Mouse (Mus musculus): ENCODE measurements around the gene Nedd4. TPM values are rescaled to one million over a fixed set of nuclear protein-coding genes. Genes with fewer than 3 reads are reported as not detected.
"Not testable (repeated sequence)": the region's sequence is repeated elsewhere in the genome, so short reads cannot be mapped to it uniquely, and the experiment has no call there.

Gene Nedd4
- total RNA-seq (2015) (36.7 and 38.0 TPM in 2 replicates), total RNA-seq (2017) (47.0 and 68.7 TPM in 2 replicates)

- ATAC-seq (ENCODE audit: poor library complexity, severe bottlenecking), result peak; percentile 57
Measured at GRCm38 (mm10) chr9:72661895-72662661, at the start of gene Nedd4. Gene Nedd4, plus strand, starts transcription at chr9:72662346.

GRCm38 (mm10) chr9:72613884-72614283 is 48.3 kb upstream of the Nedd4 start:
- no peak for ATAC-seq (ENCODE audit: poor library complexity, severe bottlenecking)

DNA sequence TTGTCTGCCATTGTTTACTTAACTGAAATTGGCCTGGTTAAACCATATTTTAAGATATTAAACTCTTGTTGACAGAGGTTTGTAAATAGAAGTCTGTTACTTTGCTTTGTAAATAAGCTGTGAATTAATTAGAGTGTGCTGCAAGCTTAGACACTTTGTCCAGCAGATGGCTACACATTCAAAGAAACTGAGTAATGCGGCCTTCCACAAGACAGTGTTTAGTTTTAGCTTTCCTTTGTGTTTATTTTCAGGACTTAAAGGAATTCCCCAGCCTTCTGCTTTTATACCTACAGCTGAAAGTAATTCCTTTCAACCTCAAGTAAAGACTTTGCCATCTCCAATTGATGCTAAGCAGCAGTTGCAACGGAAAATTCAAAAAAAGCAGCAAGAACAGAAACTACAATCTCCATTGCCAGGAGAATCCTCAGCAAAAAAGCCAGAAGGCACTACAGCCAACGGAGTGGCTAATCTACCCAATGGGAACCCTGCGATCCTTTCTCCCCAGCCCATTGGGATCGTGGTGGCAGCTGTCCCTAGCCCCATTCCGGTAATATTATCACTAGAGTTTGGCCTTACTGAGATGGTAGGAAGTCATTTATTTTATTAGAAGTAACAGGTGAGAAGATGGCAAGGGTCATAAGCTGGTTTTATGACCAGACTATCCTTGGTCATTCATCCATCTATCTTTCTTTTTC is 47.2 kb upstream of the Nedd4 start:
- ATAC-seq (ENCODE audit: poor library complexity, severe bottlenecking), result no peak

- ATAC-seq (ENCODE audit: poor library complexity, severe bottlenecking), result no peak
Measured at GRCm38 (mm10) chr9:72618037-72618436, 44.1 kb upstream of the Nedd4 start.

GRCm38 (mm10) chr9:72623605-72624004 is 38.5 kb upstream of the Nedd4 start:
- peak; percentile 75 for ATAC-seq (ENCODE audit: poor library complexity, severe bottlenecking)

GRCm38 (mm10) chr9:72627598-72627997 is 34.5 kb upstream of the Nedd4 start:
- no peak for ATAC-seq (ENCODE audit: poor library complexity, severe bottlenecking)

DNA sequence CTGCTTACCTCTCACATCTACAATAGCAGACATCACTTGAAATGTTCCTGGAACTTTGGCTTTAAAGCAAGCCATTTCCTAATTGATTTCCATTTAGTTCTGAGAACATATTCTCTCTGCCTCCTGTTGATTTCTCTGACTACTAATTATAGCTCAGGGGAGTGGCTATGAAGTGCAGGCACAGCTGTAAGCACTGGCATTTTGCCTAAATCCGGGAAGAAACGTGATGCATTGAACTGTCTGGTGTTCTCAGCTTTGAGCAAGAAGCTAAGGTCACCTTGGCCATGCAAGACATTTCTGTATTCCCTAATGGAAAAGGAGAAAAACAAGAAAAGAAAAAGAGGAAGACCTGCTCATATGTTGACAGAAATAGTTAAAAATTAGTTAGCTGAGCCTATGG is 33.6 kb upstream of the Nedd4 start:
- no peak for ATAC-seq (ENCODE audit: poor library complexity, severe bottlenecking)

- no peak for ATAC-seq (ENCODE audit: poor library complexity, severe bottlenecking)
Measured at GRCm38 (mm10) chr9:72632198-72632597, 29.9 kb upstream of the Nedd4 start.

DNA sequence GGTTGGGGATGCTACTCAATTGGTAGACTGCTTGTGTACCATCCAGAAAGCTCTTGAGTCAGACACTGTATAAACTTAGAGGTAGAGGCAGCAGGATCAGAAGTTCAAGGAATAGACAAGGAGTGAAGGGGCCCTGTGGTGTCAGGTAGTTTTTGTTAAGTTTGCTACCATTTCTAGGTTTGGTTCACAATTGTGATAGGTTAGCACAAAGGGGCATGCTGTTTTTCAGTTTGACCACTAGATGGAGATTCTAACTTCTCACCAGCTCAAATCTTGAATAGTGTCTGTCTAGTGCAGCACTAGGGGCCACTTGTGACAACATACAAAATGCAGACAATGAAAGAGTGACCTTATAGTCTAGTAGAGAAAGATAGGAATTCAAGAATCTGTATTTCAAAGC is 27.0 kb upstream of the Nedd4 start:
- ATAC-seq (ENCODE audit: poor library complexity, severe bottlenecking), result peak; percentile 56

GRCm38 (mm10) chr9:72636547-72636946 is 25.6 kb upstream of the Nedd4 start:
- no peak for ATAC-seq (ENCODE audit: poor library complexity, severe bottlenecking)

DNA sequence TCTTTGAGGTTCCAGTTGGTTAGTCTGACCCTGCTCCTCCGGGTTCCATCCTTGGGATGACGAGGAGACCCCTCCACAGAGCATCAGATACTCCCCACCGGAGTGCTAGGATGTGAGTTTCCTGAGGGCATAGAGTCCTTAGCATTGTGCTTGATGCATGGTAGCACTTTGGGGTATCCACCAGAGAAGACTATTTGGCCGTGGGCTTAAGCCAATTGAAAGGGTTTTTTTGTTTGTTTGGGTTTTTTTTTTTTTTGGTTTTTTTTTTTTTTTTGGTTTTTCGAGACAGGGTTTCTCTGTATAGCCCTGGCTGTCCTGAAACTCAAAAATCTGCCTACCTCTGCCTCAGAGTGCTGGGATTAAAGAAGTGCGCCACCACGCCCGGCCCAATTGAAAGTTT is 24.9 kb upstream of the Nedd4 start:
- ATAC-seq (ENCODE audit: poor library complexity, severe bottlenecking), result no peak

DNA sequence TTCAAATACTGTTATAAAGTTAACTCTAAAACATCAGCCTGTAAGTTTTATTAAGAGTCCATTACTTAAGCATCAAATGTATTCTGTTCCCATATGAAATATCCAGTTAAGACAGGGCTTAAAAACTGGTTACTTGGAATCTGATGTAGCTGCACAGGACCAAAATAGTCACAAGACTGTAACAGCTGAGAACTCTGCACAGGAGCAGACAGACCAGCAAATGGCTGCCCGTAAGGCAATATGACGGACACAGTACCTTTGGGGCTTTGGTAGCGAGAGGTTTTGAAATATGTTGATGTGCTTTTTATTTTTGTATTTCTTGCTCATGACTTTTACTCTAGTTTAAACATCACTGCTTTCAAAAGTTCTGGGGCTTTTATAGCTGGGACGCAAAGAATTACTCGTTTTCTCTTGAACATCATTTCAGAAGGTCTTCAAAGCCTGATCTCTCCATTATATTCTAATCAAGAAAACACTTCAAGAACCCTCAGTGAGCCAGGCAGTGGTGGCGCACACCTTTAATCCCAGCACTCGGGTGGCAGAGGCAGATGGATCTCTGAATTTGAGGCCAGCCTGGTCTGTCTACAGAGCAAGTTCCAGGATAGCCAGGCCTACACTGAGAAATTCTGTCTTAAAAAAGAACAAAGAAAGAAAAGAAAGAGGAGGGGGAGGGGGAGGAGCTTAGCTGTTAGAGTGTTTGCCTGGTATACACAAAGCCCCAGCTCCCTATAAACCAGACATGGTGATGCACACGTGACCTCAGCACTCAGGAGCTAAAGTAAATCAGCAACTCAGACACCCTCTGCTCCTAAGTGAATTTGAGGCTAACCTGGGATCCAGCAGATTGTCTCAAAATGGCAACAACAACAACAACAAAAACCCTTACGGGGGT is 22.9 kb upstream of the Nedd4 start:
- ATAC-seq (ENCODE audit: poor library complexity, severe bottlenecking), result peak; percentile 11; the same call in 1 of the 2 replicates

DNA sequence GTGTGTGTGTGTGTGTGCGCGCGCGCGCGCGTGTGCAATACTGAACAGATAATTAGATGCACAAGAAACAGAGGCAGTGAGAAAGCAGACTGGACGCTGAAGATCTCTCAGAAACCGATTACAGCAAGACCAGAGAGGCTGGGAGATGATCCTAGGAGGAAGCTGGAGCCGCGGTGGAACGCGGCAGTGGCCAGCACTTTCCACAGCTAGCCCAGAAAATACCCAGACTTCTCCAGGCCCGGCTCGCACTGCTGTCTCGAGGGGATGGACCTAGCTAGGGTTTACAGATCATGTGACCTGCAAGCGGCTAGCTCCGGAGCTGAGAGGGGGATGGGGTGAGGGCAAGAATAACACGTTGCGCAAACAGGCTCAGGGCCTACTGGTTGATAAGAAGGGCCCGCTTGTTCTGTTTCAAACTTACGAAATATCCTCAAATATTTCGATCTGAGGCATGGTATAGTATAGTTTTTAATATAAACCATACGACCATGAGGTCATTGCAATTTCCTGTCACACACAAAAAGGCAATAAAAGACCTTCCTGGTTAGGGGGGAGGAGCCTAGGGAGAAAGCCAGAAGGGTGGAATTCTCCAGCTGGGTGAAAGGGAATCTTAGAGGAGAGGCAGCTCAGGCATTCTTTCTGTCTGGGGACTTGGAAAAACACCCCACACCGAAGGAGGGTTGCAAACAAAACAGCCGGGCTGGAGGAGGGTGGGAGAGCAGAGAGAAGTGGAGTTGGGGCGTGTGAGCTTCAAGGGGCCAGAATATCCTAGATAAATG is 22.1 kb upstream of the Nedd4 start:
- ATAC-seq (ENCODE audit: poor library complexity, severe bottlenecking), result peak; percentile 92

GRCm38 (mm10) chr9:72640642-72641041 is 21.5 kb upstream of the Nedd4 start:
- ATAC-seq (ENCODE audit: poor library complexity, severe bottlenecking), result no peak

GRCm38 (mm10) chr9:72641093-72641680 is 21.0 kb upstream of the Nedd4 start:
- no peak for ATAC-seq (ENCODE audit: poor library complexity, severe bottlenecking)

DNA sequence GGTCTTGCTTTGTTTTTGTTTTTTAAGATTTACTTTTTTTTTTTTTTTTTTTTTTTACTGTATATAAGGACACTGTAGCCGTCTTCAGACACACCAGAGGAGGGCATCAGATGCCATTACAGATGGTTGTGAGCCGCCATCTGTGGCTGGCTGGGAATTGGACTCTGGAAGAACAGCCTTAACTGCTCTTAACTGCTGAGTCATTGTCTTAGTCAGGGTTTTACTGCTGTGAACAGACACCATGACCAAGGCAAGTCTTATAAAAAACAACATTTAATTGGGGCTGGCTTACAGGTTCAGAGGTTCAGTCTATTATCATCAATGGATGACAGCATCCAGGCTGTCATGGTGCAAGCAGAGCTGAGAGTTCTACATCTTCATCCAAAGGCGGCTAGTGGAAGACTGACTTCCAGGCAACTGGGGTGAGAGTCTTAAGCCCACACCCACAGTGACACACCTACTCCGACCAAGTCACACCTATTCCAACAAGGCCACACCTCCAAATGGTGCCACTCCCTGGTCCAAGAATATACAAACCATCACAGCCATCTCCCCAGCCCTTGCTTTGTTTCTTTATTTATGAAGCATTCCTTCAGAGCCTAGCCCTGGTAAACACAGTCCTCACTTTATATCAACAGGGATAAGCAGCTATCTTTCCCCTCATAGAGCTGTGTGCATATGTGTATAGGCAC is 19.2 kb upstream of the Nedd4 start:
- not testable (repeated sequence) for ATAC-seq (ENCODE audit: poor library complexity, severe bottlenecking)

DNA sequence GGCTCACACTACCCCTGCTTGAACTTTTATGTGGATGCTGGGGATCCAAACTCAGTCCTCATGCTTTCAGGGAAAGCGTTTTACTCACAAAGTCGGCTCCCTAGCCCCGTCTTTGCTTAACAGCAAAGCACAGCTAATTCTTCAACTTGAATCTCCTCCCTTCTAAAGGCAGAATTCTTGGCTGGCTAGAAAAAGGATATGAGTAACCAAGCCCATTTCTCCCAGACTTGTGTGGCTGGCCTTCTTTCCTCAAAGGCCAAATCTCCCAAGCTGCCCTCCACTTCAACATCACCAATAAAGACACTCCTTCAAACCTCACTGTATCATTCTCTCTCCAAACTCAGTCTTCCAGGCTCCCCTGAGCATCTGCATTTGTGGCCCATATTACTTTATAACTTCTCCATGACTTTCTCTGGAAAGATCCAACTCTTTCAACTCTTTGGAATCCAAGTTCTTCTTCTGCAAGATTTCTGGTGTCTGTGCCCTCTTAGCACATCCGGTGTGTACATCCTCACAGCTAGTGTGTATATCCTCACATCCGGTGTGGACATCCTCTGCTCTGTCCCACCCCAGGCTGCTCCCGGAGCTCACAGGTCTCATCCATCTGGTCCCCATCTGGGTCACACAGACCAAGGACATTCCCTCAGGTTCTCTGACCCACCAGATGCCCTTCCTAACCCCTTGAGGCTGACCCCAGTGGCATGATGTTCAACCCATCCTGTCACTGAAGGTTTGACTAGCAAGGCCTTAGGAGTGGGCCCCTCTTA is 18.3 kb upstream of the Nedd4 start:
- peak; percentile 65 for ATAC-seq (ENCODE audit: poor library complexity, severe bottlenecking)

- no peak for ATAC-seq (ENCODE audit: poor library complexity, severe bottlenecking)
Measured at GRCm38 (mm10) chr9:72644418-72645110, 17.6 kb upstream of the Nedd4 start.

Data from megakaryocyte, adult 5-6 weeks (primary cell).